Mouse (Mus musculus) c-Kit-positive CD71-positive TER-119-negative erythroid progenitor cells, embryonic 14.5 days (primary cell): ENCODE measurements around the gene Ltbp3.
A peak's percentile ranks its signal among the peaks of the same experiment; 100 is the strongest.

ENCODE experiments used
- DNase-seq: peaks from one replicate; pipeline ENCODE4 v3.0.0-alpha.2; 2013; ENCODE audit warnings: low read depth

The Ltbp3 gene

GRCm38 (mm10) chr19:5724549-5724941 is 16.2 kb upstream of the Ltbp3 start:
- DNase-seq = no peak

GRCm38 (mm10) chr19:5725029-5725707 is 15.5 kb upstream of the Ltbp3 start:
- DNase-seq = no peak

GRCm38 (mm10) chr19:5725767-5726515 is 14.8 kb upstream of the Ltbp3 start, which contains the start of gene Ehbp1l1:
TSS of gene Ehbp1l1 (minus strand) at chr19:5726317.
- DNase-seq = no peak

- DNase-seq = peak; percentile 88
These were observed 13.6 kb upstream of the Ltbp3 start for GRCm38 (mm10) chr19:5726961-5727578.

- DNase-seq = peak; percentile 84
These were observed 13.0 kb upstream of the Ltbp3 start for GRCm38 (mm10) chr19:5727701-5728100.

- no peak for DNase-seq
These were observed 11.9 kb upstream of the Ltbp3 start for GRCm38 (mm10) chr19:5728631-5729443.

- peak; percentile 91 for DNase-seq
These were observed 11.3 kb upstream of the Ltbp3 start, which contains the start of gene Fam89b for GRCm38 (mm10) chr19:5729444-5729815. TSS of gene Fam89b (minus strand) at chr19:5729653.

GRCm38 (mm10) chr19:5730314-5731186 is 10.2 kb upstream of the Ltbp3 start:
- DNase-seq = no peak

GRCm38 (mm10) chr19:5731264-5731978 is 9.3 kb upstream of the Ltbp3 start:
- peak; percentile 89 for DNase-seq

- DNase-seq = no peak
These were observed 6.4 kb upstream of the Ltbp3 start for GRCm38 (mm10) chr19:5734325-5734724.

- DNase-seq = no peak
These were observed 1.3 kb upstream of the Ltbp3 start for GRCm38 (mm10) chr19:5739446-5739845.

- no peak for DNase-seq
These were observed 1.0 kb downstream of the Ltbp3 start for GRCm38 (mm10) chr19:5741641-5742240.

- DNase-seq = no peak
These were observed 1.5 kb downstream of the Ltbp3 start for GRCm38 (mm10) chr19:5742241-5742641.

- DNase-seq = no peak
These were observed 2.9 kb downstream of the Ltbp3 start for GRCm38 (mm10) chr19:5743576-5743975.

GRCm38 (mm10) chr19:5745756-5746710 is 5.3 kb downstream of the Ltbp3 start:
- DNase-seq = no peak

GRCm38 (mm10) chr19:5746907-5747363 is 6.2 kb downstream of the Ltbp3 start:
- no peak for DNase-seq

- no peak for DNase-seq
These were observed 8.8 kb downstream of the Ltbp3 start for GRCm38 (mm10) chr19:5749476-5749875.

GRCm38 (mm10) chr19:5750951-5751350 is 10.2 kb downstream of the Ltbp3 start:
- no peak for DNase-seq

- no peak for DNase-seq
These were observed 11.0 kb downstream of the Ltbp3 start for GRCm38 (mm10) chr19:5751742-5752141.
